Mouse (Mus musculus) lung, embryonic 16.5 days (tissue): ENCODE results near the gene Scarb2. TPM values are rescaled to one million over a fixed set of nuclear protein-coding genes. Genes with fewer than 3 reads are reported as not detected.

Experiments
- ATAC-seq: fragments of 200-750 bp; cut with Nextera tagmentation; 2 replicates; pipeline ENCODE4 v1.8.0; 2017; ENCODE audit warnings: low read depth, mild to moderate bottlenecking, moderate library complexity
- H3K27ac ChIP-seq: fragments of 300-500 bp; sonication (generic); 2 replicates; pipeline ENCODE4 v1.5.1; 2014; ENCODE audit warnings: mild to moderate bottlenecking, control low read depth, low read length
- H3K27me3 ChIP-seq: fragments of 300-500 bp; sonication (generic); 2 replicates; pipeline ENCODE4 v1.6.1; 2014; ENCODE audit warnings: low read depth, low read length, mixed read lengths; ENCODE audit not compliant: control insufficient read depth, insufficient read depth
- H3K36me3 ChIP-seq: fragments of 300-500 bp; sonication (generic); 2 replicates; pipeline ENCODE4 v1.6.1; 2014; ENCODE audit warnings: low read length; ENCODE audit not compliant: control insufficient read depth, insufficient read depth
- H3K4me1 ChIP-seq: fragments of 300-500 bp; sonication (generic); replicated peaks from 2 replicates; pipeline ENCODE4 v1.6.1; 2014; ENCODE audit warnings: low read length, mixed read lengths; ENCODE audit not compliant: control insufficient read depth, insufficient read depth
- H3K4me2 ChIP-seq: fragments of 300-500 bp; sonication (generic); 2 replicates; pipeline ENCODE4 v1.6.1; 2014; ENCODE audit warnings: low read depth, low read length, control low read depth
- H3K4me3 ChIP-seq: fragments of 300-500 bp; sonication (generic); 2 replicates; pipeline ENCODE4 v1.5.1; 2014; ENCODE audit warnings: mild to moderate bottlenecking, low read length, control low read depth
- H3K9ac ChIP-seq: fragments of 300-500 bp; sonication (generic); 2 replicates; pipeline ENCODE4 v1.6.1; 2014; ENCODE audit warnings: low read length, control low read depth
- H3K9me3 ChIP-seq: fragments of 300-500 bp; sonication (generic); 2 replicates; pipeline ENCODE4 v1.6.1; 2016; ENCODE audit warnings: low read length; ENCODE audit not compliant: control insufficient read depth
- WGBS: fragments of 180-500 bp; shearing (Covaris S2); extraction: QIAGEN DNeasy Blood & Tissue Kit; methylation state at CpG from one replicate; pipeline ENCODE4 v1.1.7; 2014; 5-methylcytosine and 5-hydroxymethylcytosine counted together
- microRNA-seq: library from miRNA; unstranded; fragments of <30 nt; microRNA quantifications from one replicate; pipeline ENCODE4, GENCODE M21; 2016
- polyA plus RNA-seq: library from polyadenylated mRNA; unstranded; fragments of >200 nt; fragmentation: Nextera tagmentation; extraction: Ambion mirVana; gene quantifications from 2 replicates; pipeline ENCODE4 v1.2.1, GENCODE M21; 2015

Gene Scarb2
- polyA plus RNA-seq, 1 experiment from 2014 or later: 18.6 TPM

DNA sequence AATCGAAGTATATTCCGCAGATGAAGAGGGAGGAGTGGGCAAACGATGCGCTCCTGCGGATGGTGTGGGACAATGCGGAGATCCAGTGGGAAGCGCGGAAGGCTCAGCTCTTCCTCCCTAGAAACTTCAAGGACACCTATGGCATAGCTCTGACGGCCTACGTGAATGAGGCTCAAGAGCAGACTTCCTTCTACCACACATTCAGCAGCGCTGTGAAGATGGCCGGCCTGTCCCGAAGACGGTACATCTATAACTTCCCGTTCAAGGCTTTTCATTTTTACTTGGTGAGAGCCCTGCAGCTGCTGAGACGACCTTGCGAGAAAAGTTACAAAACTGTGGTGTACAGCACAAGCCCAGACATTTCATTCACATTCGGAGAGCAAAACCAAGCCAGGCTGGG lies 114.1 kb downstream of the Scarb2 start:
- no peaks in the 10 kb centered on the region for H3K9me3 ChIP-seq
- no peak for ATAC-seq
- no peaks in the 10 kb centered on the region for H3K36me3 ChIP-seq
- H3K27ac ChIP-seq: no peak overlapping the region
- H3K9ac ChIP-seq: no peak overlapping the region
- WGBS: 36% methylated on average over 18 of the region's 18 CpGs
- H3K4me1 ChIP-seq: no peaks in the 10 kb centered on the region; the same call in 1 of the 2 replicates
- peak overlapping the region; percentile 36 for H3K4me3 ChIP-seq
- H3K4me2 ChIP-seq: peak overlapping the region; percentile 53
- peaks cover 46% of the 10 kb centered on the region for H3K27me3 ChIP-seq

Small RNA genes lying within 50 kb of the gene (microRNA-seq; reads per million reads assigned to microRNA genes)
- not detected for gene Mir6415

Other genes starting within 250 kb of the Scarb2 start
- gene Naaa, start 228.7 kb downstream of the Scarb2 start, polyA plus RNA-seq: 12.9 and 15.6 TPM in 2 replicates
- 24.7 and 30.8 TPM in 2 replicates for gene Sdad1, start 196.4 kb downstream of the Scarb2 start, polyA plus RNA-seq
- not detected in 2 replicates for gene Cxcl9, start 178.8 kb downstream of the Scarb2 start, polyA plus RNA-seq
- 9.3 and 12.6 TPM in 2 replicates for gene Art3, start 175.0 kb downstream of the Scarb2 start, polyA plus RNA-seq
- 0.57 and 2.7 TPM in 2 replicates for gene Cxcl10, start 157.9 kb downstream of the Scarb2 start, polyA plus RNA-seq
- gene Nup54, start 71.6 kb downstream of the Scarb2 start, polyA plus RNA-seq: 52.5 and 57.3 TPM in 2 replicates
- gene Fam47e, start 48.2 kb upstream of the Scarb2 start, polyA plus RNA-seq: 4.2 and 6.9 TPM in 2 replicates
- 133 and 142 TPM in 2 replicates for gene Stbd1, start 96.2 kb upstream of the Scarb2 start, polyA plus RNA-seq
- 3.3 TPM in 2 replicates for gene Ccdc158, start 168.4 kb upstream of the Scarb2 start, polyA plus RNA-seq
- 4.0 and 5.0 TPM in 2 replicates for gene Shroom3, start 176.6 kb upstream of the Scarb2 start, polyA plus RNA-seq